Mouse (Mus musculus) bone marrow macrophage, adult 2 months (primary cell): Measurements from ENCODE around the gene Heg1. TPM values are rescaled to one million over a fixed set of nuclear protein-coding genes. Genes with fewer than 3 reads are reported as not detected.

Experiments
- H3K27ac ChIP-seq: 2 replicates; pipeline ENCODE4 v1.5.1; 2012; ENCODE audit warnings: low read depth, low read length; ENCODE audit not compliant: insufficient read depth
- H3K4me1 ChIP-seq: 2 replicates; pipeline ENCODE4 v1.6.1; 2012; ENCODE audit warnings: low read length; ENCODE audit not compliant: control insufficient read depth, insufficient read depth
- H3K4me3 ChIP-seq: 2 replicates; pipeline ENCODE4 v1.5.1; 2012; ENCODE audit warnings: mild to moderate bottlenecking, low read length, moderate library complexity; ENCODE audit not compliant: insufficient read depth
- CTCF ChIP-seq: IDR thresholded peaks from 2 replicates; pipeline ENCODE4 v1.5.1; 2012; ENCODE audit warnings: low read depth, mild to moderate bottlenecking, low read length, moderate library complexity
- POLR2A ChIP-seq: IDR thresholded peaks from 2 replicates; pipeline ENCODE4 v1.6.1; 2012; ENCODE audit warnings: mild to moderate bottlenecking, low read depth, low read length, borderline replicate concordance
- polyA plus RNA-seq: library from polyadenylated mRNA; stranded (reverse); fragments of >200 nt; gene quantifications from 2 replicates; pipeline ENCODE4 v1.2.4, GENCODE M21; 2012; ENCODE audit not compliant: missing spikeins, insufficient read depth, insufficient read length

Gene Heg1
- polyA plus RNA-seq, 1 experiment, result 0.35 TPM

- TF ChIP-seq POLR2A, result no peak
- TF ChIP-seq CTCF, result no peak
- H3K4me1 ChIP-seq, result no peaks in the 10 kb centered on the region
- H3K27ac ChIP-seq, result no peak overlapping the region
- H3K4me3 ChIP-seq, result no peak overlapping the region
Measured at GRCm38 (mm10) chr16:33666985-33667538, 17.1 kb upstream of the Heg1 start.

GRCm38 (mm10) chr16:33668448-33668847 lies 15.7 kb upstream of the Heg1 start:
- Histone ChIP-seq H3K4me1 (no peaks in the 10 kb centered on the region), H3K4me3 (no peak overlapping the region), H3K27ac (no peak overlapping the region)
- TF ChIP-seq POLR2A (no peak), CTCF (no peak)

GRCm38 (mm10) chr16:33669072-33669471 lies 15.1 kb upstream of the Heg1 start:
- Histone ChIP-seq H3K4me3 (no peak overlapping the region), H3K4me1 (no peaks in the 10 kb centered on the region), H3K27ac (no peak overlapping the region)
- TF ChIP-seq POLR2A (no peak), CTCF (no peak)

GRCm38 (mm10) chr16:33670340-33670739 lies 13.8 kb upstream of the Heg1 start:
- TF ChIP-seq POLR2A, result no peak
- no peak for TF ChIP-seq CTCF
- Histone ChIP-seq H3K4me3 (no peak overlapping the region), H3K4me1 (no peaks in the 10 kb centered on the region), H3K27ac (no peak overlapping the region)

GRCm38 (mm10) chr16:33670933-33671332 lies 13.2 kb upstream of the Heg1 start:
- H3K4me1 ChIP-seq, result no peaks in the 10 kb centered on the region
- H3K4me3 ChIP-seq, result no peak overlapping the region
- TF ChIP-seq POLR2A (no peak), CTCF (no peak)
- no peak overlapping the region for H3K27ac ChIP-seq

- Histone ChIP-seq H3K4me3 (no peak overlapping the region), H3K27ac (no peak overlapping the region), H3K4me1 (no peaks in the 10 kb centered on the region)
- TF ChIP-seq POLR2A, result no peak
Measured at GRCm38 (mm10) chr16:33672188-33672587, 12.0 kb upstream of the Heg1 start.

- Histone ChIP-seq H3K27ac (no peak overlapping the region), H3K4me3 (no peak overlapping the region), H3K4me1 (no peaks in the 10 kb centered on the region)
- TF ChIP-seq CTCF (no peak), POLR2A (no peak)
Measured at GRCm38 (mm10) chr16:33672643-33673042, 11.5 kb upstream of the Heg1 start.

GRCm38 (mm10) chr16:33673530-33674109 lies 10.6 kb upstream of the Heg1 start:
- TF ChIP-seq CTCF, result no peak
- no peak for TF ChIP-seq POLR2A
- H3K27ac ChIP-seq, result no peak overlapping the region
- no peak overlapping the region for H3K4me3 ChIP-seq
- H3K4me1 ChIP-seq, result no peaks in the 10 kb centered on the region

- Histone ChIP-seq H3K4me3 (no peak overlapping the region), H3K4me1 (no peaks in the 10 kb centered on the region), H3K27ac (no peak overlapping the region)
- no peak for TF ChIP-seq CTCF
- TF ChIP-seq POLR2A, result no peak
Measured at GRCm38 (mm10) chr16:33675151-33675847, 8.9 kb upstream of the Heg1 start.

- no peak overlapping the region for H3K27ac ChIP-seq
- TF ChIP-seq CTCF, result no peak
- no peak for TF ChIP-seq POLR2A
- H3K4me3 ChIP-seq, result no peak overlapping the region
- no peaks in the 10 kb centered on the region for H3K4me1 ChIP-seq
Measured at GRCm38 (mm10) chr16:33675848-33676184, 8.4 kb upstream of the Heg1 start.
